ENCODE assay signal across 15 mouse cellular contexts in the genomic region with DNA sequence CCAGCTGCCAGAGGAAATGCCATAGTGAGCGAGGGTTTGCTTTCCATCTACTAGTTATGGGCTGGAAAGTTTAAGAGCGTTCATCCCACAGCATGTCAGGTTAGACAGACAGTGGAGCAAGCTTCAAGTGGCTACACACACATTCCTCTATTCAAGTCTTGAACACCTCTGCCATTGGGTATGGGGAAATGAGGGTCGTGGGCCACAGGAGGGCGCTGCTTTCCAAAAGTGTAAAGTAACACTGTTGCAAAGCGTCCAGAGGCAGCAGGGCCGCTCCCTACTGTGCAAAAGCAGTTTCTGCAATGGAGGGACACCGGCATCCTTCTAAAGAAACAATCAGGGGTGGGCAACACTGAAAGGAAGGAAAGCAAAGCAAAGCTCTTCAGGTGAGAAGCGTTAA.
A peak's percentile ranks its signal among the peaks of the same experiment; 100 is the strongest.
DNase-seq lines count a peak whose midpoint lies in the region; ATAC-seq and TF ChIP-seq lines count a peak whose summit lies in the region.
"Had no signal": no experiment of that assay in that cellular context is flagged by ENCODE, and none has a peak within 500 bp of the region (broad histone marks: within the 10 kb centered on the region; RNA-seq: fewer than 3 reads in every experiment).

No protein-coding gene starts in this region.

- ATAC-seq in megakaryocyte progenitor cell, adult 5-6 weeks (replicated peaks; ENCODE audit: poor library complexity) = peak; percentile 80
- no peak for ATAC-seq in inflammation-experienced regulatory T-cells, adult 6 months

- no peak overlapping the region for H3K27ac ChIP-seq in layer of hippocampus, adult 2 months
- H3K27ac ChIP-seq: embryonic facial prominence, embryonic 15.5 days; hindbrain, embryonic 12.5 days; lung, embryonic 15.5 days had no signal

- peak; percentile 62 for TF ChIP-seq CTCF in layer of hippocampus, adult 2 months (conservative IDR thresholded peaks at IDR 0.05)

- H3K4me3 ChIP-seq in layer of hippocampus, adult 2 months = no peak overlapping the region
- H3K4me3 ChIP-seq: embryonic facial prominence, embryonic 15.5 days; heart, embryonic 12.5 days; hindbrain, embryonic 12.5 days; lung, embryonic 15.5 days; myocyte had no signal

- DNase-seq in layer of hippocampus, adult 2 months (ENCODE audit: low spot score in 2 of 2) = no peak
- no peak for DNase-seq in layer of hippocampus, postnatal 10 days (ENCODE audit: low spot score in 2 of 2)
- DNase-seq in ES-CJ7 (ENCODE audit: low read depth, low spot score) = peak; percentile 82
- peak; percentile 88 for DNase-seq in ZHBTc4 (ENCODE audit: low read depth, low spot score)
- no peak for DNase-seq in neural tube, embryonic 10.5 days (ENCODE audit: extremely low spot score, low spot score)
- DNase-seq: adrenal gland, postnatal 14 days; cerebellum, postnatal 10 days; thymus, postnatal 36 days had no signal

Comparison
In these comparisons a context has a peak if more than half of its experiments do, and no peak if none do; other contexts are left out.
1. DNase-seq: peak in ES-CJ7 (single experiment) and ZHBTc4 (single experiment); none in layer of hippocampus, adult 2 months (0 of 2), layer of hippocampus, postnatal 10 days (0 of 2) and neural tube, embryonic 10.5 days (single experiment).